Mouse (Mus musculus): ENCODE measurements around the gene Safb2. TPM values are rescaled to one million over a fixed set of nuclear protein-coding genes. Genes with fewer than 3 reads are reported as not detected.

Safb2 gene
- polyA plus RNA-seq, 1 experiment: 117 TPM

DNA sequence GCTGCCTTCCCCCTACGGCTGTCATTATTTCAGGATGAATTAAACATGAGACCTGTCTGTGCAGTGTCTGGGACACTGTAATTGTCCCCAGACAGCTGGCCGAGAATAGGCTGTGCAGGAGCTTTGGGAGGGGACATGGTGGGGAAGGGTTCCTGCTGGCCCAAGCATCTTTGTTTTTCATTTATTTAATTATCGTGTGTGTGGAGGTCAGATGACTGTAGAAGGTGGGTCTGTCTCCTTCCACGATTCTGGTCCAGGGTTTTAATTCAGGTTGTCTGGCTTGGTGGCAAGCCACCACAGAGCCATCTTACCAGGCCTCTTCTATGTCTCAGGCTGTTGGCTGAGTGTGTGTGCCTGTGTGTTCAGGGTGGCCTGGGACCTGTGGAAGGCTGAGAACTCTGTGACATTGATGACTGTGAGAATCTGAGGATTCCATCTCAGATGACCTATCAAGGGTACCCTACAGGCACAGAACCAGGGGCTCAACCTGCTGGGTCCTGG is 35.7 kb downstream of the Safb2 start:
- Histone ChIP-seq H3K4me3 (ENCODE audit: low read depth, low read length) (no peak overlapping the region), H3K4me1 (ENCODE audit: control insufficient read depth, insufficient read depth, low read length) (peaks cover 7% of the 10 kb centered on the region), H3K36me3 (ENCODE audit: control insufficient read depth, insufficient read depth, low read length, poor library complexity, severe bottlenecking) (no peaks in the 10 kb centered on the region), H3K9me3 (replicated peaks; ENCODE audit: control insufficient read depth, insufficient read depth, low read length, poor library complexity, severe bottlenecking) (no peaks in the 10 kb centered on the region), H3K27ac (ENCODE audit: insufficient read depth, low read length) (no peak overlapping the region), H3K9ac (ENCODE audit: low read depth, poor library complexity, severe bottlenecking) (no peak overlapping the region), H3K27me3 (ENCODE audit: control insufficient read depth, insufficient read depth, low read length, poor library complexity, severe bottlenecking) (no peaks in the 10 kb centered on the region)
- TF ChIP-seq CTCF (IDR thresholded peaks at IDR 0.05; ENCODE audit: low read depth, low read length): no peak
- TF ChIP-seq EP300 (IDR thresholded peaks at IDR 0.05; ENCODE audit: insufficient read depth, low read depth, low read length): no peak
- no peak for TF ChIP-seq POLR2A (IDR thresholded peaks at IDR 0.05; ENCODE audit: insufficient read depth, low read length)

DNA sequence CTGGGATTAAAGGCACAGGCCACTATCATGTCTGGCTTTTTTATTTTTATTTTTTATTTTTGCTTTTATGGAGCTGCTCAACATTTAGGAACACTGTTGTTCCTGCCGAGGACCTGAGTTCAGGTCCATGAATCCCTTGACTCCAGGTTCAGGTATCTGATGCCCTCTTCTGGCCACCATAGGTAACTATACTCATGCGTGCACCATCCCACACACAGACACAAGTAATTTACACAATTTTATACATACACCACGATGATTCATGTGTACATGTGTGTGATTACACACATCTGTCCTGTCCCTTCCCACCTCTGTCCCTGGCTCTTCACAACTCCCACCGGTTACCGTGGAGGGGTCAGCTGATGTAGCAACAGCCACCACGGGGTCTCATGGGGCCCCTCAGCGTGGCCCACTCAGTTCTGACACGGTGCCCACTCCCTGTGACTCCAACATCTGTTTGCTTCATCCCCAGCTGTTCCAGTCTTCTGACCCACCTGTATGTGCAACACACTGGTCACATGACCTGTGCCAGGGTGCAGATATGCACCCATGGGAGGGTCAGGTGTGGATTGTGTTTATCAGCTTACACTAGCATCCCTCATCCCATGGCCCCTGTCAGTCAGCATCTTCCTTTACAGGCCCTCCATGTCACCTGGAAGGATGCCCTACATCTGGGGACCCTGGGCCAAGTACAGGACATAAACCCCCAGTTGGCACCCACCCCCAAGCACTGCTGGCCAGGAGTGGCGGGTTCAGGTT is 36.4 kb downstream of the Safb2 start:
- TF ChIP-seq EP300 (IDR thresholded peaks at IDR 0.05; ENCODE audit: insufficient read depth, low read depth, low read length): no peak
- peak; percentile 54 for TF ChIP-seq CTCF (IDR thresholded peaks at IDR 0.05; ENCODE audit: low read depth, low read length)
- no peak overlapping the region for H3K4me3 ChIP-seq (ENCODE audit: low read depth, low read length)
- no peaks in the 10 kb centered on the region for H3K9me3 ChIP-seq (replicated peaks; ENCODE audit: control insufficient read depth, insufficient read depth, low read length, poor library complexity, severe bottlenecking)
- H3K9ac ChIP-seq (ENCODE audit: low read depth, poor library complexity, severe bottlenecking): no peak overlapping the region
- no peaks in the 10 kb centered on the region for H3K36me3 ChIP-seq (ENCODE audit: control insufficient read depth, insufficient read depth, low read length, poor library complexity, severe bottlenecking)
- H3K4me1 ChIP-seq (ENCODE audit: control insufficient read depth, insufficient read depth, low read length): peaks cover 7% of the 10 kb centered on the region
- H3K27ac ChIP-seq (ENCODE audit: insufficient read depth, low read length): no peak overlapping the region
- H3K27me3 ChIP-seq (ENCODE audit: control insufficient read depth, insufficient read depth, low read length, poor library complexity, severe bottlenecking): no peaks in the 10 kb centered on the region

- no peaks in the 10 kb centered on the region for H3K36me3 ChIP-seq (ENCODE audit: control insufficient read depth, insufficient read depth, low read length, poor library complexity, severe bottlenecking)
- H3K27ac ChIP-seq (ENCODE audit: insufficient read depth, low read length): no peak overlapping the region
- H3K4me3 ChIP-seq (ENCODE audit: low read depth, low read length): no peak overlapping the region
- peaks cover 7% of the 10 kb centered on the region for H3K4me1 ChIP-seq (ENCODE audit: control insufficient read depth, insufficient read depth, low read length)
- H3K27me3 ChIP-seq (ENCODE audit: control insufficient read depth, insufficient read depth, low read length, poor library complexity, severe bottlenecking): no peaks in the 10 kb centered on the region
- H3K9ac ChIP-seq (ENCODE audit: low read depth, poor library complexity, severe bottlenecking): no peak overlapping the region
- H3K9me3 ChIP-seq (replicated peaks; ENCODE audit: control insufficient read depth, insufficient read depth, low read length, poor library complexity, severe bottlenecking): no peaks in the 10 kb centered on the region
- TF ChIP-seq POLR2A (IDR thresholded peaks at IDR 0.05; ENCODE audit: insufficient read depth, low read length) (no peak), CTCF (IDR thresholded peaks at IDR 0.05; ENCODE audit: low read depth, low read length) (no peak), EP300 (IDR thresholded peaks at IDR 0.05; ENCODE audit: insufficient read depth, low read depth, low read length) (no peak)
These were observed 37.1 kb downstream of the Safb2 start for GRCm38 (mm10) chr17:56547116-56547845.

DNA sequence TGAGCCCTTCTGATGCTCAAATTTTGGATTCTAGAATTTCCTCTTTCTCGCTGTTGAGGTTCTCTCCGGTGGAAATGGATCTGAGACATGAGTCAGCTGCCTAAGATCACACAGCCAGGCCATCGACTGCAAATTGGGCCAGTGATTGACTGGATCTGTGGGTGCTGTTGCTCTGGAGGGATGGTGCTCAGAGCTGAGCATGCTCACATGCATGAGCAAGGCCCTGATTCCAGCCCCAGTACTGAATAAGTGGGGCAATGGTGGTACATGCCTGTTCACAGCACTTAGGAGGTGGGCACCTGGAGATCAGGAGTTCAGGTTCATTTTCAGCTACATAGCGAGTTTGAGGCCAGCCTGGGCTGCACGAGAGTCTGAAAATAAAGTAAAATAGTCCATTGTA is 37.8 kb downstream of the Safb2 start:
- H3K4me3 ChIP-seq (ENCODE audit: low read depth, low read length): no peak overlapping the region
- no peaks in the 10 kb centered on the region for H3K36me3 ChIP-seq (ENCODE audit: control insufficient read depth, insufficient read depth, low read length, poor library complexity, severe bottlenecking)
- H3K9ac ChIP-seq (ENCODE audit: low read depth, poor library complexity, severe bottlenecking): no peak overlapping the region
- no peaks in the 10 kb centered on the region for H3K27me3 ChIP-seq (ENCODE audit: control insufficient read depth, insufficient read depth, low read length, poor library complexity, severe bottlenecking)
- peaks cover 7% of the 10 kb centered on the region for H3K4me1 ChIP-seq (ENCODE audit: control insufficient read depth, insufficient read depth, low read length)
- H3K9me3 ChIP-seq (replicated peaks; ENCODE audit: control insufficient read depth, insufficient read depth, low read length, poor library complexity, severe bottlenecking): no peaks in the 10 kb centered on the region
- H3K27ac ChIP-seq (ENCODE audit: insufficient read depth, low read length): no peak overlapping the region
- no peak for TF ChIP-seq POLR2A (IDR thresholded peaks at IDR 0.05; ENCODE audit: insufficient read depth, low read length)
- no peak for TF ChIP-seq CTCF (IDR thresholded peaks at IDR 0.05; ENCODE audit: low read depth, low read length)
- TF ChIP-seq EP300 (IDR thresholded peaks at IDR 0.05; ENCODE audit: insufficient read depth, low read depth, low read length): no peak

DNA sequence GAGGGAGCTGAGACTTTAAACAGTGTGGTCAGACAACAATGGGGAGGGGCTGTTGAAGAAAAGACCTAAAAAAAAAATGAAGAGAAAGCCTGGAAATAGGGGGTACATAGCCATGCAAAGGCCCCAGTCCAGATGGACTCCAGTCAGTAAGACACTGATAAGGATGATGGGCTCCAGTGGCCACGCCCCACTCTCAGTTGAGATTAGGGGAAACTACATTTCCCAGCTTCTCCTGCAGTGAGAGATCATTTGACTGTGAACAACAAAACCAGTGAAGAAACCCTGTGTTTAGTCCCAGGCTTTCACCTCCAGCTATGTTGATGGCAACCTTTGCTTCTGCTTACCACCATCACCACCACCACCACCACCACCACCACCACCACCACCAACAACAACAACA is 38.4 kb downstream of the Safb2 start:
- H3K4me1 ChIP-seq (ENCODE audit: control insufficient read depth, insufficient read depth, low read length): peaks cover 4% of the 10 kb centered on the region
- H3K9me3 ChIP-seq (replicated peaks; ENCODE audit: control insufficient read depth, insufficient read depth, low read length, poor library complexity, severe bottlenecking): no peaks in the 10 kb centered on the region
- no peak overlapping the region for H3K9ac ChIP-seq (ENCODE audit: low read depth, poor library complexity, severe bottlenecking)
- TF ChIP-seq CTCF (IDR thresholded peaks at IDR 0.05; ENCODE audit: low read depth, low read length): no peak
- no peak for TF ChIP-seq POLR2A (IDR thresholded peaks at IDR 0.05; ENCODE audit: insufficient read depth, low read length)
- no peak for TF ChIP-seq EP300 (IDR thresholded peaks at IDR 0.05; ENCODE audit: insufficient read depth, low read depth, low read length)
- no peaks in the 10 kb centered on the region for H3K36me3 ChIP-seq (ENCODE audit: control insufficient read depth, insufficient read depth, low read length, poor library complexity, severe bottlenecking)
- no peaks in the 10 kb centered on the region for H3K27me3 ChIP-seq (ENCODE audit: control insufficient read depth, insufficient read depth, low read length, poor library complexity, severe bottlenecking)
- H3K4me3 ChIP-seq (ENCODE audit: low read depth, low read length): no peak overlapping the region
- H3K27ac ChIP-seq (ENCODE audit: insufficient read depth, low read length): no peak overlapping the region
